Mouse (Mus musculus): ENCODE measurements around the gene A230072I06Rik. TPM values are rescaled to one million over a fixed set of nuclear protein-coding genes. Genes with fewer than 3 reads are reported as not detected.

A230072I06Rik gene
- not detected for total RNA-seq (2021)
- long read RNA-seq, experiment 1: 0 reads
- long read RNA-seq, experiment 2: 0 reads

DNA sequence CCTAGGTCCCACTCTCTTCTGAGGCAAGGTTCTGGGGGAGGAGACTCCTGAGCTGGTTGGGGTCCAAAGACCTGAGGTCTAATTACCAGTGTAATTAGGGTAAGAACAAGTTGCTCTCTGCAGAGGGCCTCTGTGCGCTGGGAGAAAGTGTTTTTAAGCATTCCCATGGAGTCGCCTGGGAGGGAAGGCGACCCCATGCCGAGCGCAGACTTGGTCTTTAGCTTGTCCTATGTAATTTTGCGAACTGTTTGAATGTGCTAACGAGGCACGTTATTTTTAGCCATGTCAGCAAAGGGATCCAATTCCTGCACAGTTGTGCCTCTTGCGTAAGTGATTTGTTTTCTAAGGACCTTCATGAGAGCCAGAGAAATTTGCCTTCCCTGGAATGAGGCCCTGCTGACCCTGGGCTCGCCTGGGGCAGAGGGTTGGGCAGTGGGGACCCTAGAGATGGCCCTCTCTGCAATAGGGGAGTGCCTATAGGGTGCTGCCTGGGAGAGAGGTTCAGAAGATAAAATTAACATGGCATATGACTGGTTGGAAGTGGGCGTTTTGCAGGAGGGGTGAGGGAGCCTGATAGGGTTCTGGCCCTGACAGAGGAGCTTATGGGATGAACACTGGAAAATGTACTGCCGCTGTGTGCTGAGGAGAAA lies at the start of gene A230072I06Rik:
Gene A230072I06Rik (plus strand): TSS at position 157 of the 650 bp plus-strand sequence.
- DNase-seq: peak in 1 of 2 experiments; percentile 6

DNA sequence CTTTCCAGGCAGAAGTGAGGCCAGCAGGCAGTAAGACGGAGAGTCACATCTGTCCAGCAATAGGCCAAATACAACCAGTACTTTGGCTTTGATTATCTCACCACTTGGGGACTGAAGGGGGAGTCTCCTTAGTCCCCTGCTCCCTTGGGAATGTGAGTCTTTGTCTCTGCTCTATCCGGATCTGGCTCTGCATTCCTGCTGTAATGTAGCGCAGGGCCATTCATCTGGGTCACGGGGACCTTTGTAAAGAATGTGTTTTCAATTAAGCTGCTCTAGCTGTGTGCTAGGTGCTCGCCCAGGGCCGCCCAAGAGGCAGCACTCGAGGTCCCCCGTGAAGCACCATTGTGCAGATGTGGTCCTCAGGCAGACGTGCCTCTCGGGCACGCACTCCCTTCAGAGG lies 44.6 kb upstream of the A230072I06Rik start:
- no peak for DNase-seq

GRCm38 (mm10) chr8:12238775-12239174 lies 39.8 kb upstream of the A230072I06Rik start:
- DNase-seq: no peak

- no peak for DNase-seq
Observed at GRCm38 (mm10) chr8:12240143-12240542, 38.5 kb upstream of the A230072I06Rik start.

DNA sequence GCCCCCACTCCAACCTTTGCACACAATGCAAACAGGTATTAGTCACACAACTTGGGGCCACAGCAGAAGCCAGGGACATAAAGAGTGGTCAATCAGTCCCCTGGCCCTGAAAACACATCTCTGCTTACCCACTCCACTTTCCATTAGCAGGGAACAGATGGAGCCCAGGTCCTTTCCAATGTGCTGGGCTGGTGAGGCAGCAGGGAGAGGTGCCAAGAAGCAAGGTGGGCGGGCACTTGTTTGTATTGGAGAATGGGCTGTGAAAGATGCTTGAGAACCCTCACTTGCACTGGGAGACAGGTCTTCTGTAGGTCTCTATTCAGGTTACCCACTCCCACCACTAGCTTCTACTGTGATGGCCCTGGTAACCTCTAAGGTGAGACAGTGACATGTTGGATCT lies 34.9 kb upstream of the A230072I06Rik start:
- no peak for DNase-seq

GRCm38 (mm10) chr8:12259890-12260289 lies 18.7 kb upstream of the A230072I06Rik start:
- no peak for DNase-seq

DNA sequence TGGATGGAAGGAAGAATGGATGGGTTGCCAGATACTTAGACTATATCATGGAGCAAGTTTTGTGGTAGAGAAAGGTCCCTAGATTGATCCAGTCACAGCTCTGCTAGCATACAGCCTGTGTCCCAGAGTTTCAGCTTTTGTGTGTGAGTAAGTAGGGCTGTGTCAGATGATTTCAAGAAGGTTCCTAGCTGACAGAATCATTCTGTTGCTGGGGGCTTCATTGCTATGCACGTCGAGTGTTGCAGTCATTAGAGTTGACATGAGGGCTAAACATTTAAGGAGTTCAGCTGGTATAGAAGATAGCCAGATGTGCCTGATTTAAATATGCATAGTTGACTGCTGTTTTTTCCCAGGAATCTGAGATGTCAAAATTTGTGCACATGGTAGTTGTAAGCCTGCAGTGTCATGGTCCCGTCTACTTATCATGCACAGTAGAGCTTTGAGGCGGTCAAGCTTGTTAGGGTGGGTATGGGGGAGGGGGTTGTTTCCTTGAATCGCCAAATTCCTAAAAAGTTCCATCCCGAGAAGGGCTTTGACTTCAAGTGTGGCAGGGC lies 18.1 kb upstream of the A230072I06Rik start:
- DNase-seq: no peak

- no peak for DNase-seq
Observed at GRCm38 (mm10) chr8:12261556-12261955, 17.1 kb upstream of the A230072I06Rik start.

GRCm38 (mm10) chr8:12264996-12265395 lies 13.6 kb upstream of the A230072I06Rik start:
- no peak for DNase-seq

GRCm38 (mm10) chr8:12267863-12268262 lies 10.8 kb upstream of the A230072I06Rik start:
- no peak for DNase-seq

- DNase-seq: no peak
Observed at GRCm38 (mm10) chr8:12268306-12268829, 10.3 kb upstream of the A230072I06Rik start.

- no peak for DNase-seq
Observed at GRCm38 (mm10) chr8:12279482-12280192, 1.0 kb downstream of the A230072I06Rik start.

DNA sequence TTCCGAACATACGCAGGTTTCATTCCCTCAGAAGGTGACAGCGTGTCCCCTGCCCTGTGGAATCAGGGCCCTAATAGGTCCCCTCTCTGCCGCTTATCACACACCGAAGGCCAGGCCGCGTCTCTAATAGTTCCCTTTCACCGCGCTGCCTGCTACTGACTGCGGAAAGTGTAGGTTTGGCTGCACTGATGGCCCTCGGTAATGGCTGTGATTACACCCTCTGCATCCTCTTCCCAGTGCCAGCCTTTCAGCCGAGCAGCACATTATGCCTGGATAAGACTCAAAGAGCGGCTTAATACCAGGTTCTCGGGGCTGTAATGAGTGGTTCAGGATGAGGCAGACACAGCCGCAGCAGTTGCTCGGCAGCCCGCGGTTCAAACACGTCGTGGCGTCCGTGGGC lies 3.5 kb downstream of the A230072I06Rik start:
- no peak for DNase-seq

DNA sequence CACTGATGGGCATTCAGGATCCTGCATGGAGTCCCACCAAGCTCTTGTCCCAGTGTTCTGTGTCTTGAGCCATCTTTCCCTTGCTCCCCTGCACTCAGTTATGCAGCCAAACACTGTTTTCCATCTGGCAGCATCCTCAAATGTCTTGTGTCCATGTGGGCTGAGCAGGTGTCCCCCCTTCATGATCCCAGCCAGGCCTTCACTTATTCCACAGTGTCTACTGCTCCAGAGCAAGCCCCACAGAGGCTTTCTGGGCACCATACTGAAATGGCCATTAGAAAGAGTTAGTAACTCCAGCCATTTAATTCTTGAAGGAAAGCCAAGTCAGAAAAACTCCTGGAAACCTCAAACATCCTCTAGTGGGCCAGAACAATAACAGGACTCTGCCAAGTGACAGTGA lies 11.9 kb downstream of the A230072I06Rik start:
- DNase-seq: no peak

DNA sequence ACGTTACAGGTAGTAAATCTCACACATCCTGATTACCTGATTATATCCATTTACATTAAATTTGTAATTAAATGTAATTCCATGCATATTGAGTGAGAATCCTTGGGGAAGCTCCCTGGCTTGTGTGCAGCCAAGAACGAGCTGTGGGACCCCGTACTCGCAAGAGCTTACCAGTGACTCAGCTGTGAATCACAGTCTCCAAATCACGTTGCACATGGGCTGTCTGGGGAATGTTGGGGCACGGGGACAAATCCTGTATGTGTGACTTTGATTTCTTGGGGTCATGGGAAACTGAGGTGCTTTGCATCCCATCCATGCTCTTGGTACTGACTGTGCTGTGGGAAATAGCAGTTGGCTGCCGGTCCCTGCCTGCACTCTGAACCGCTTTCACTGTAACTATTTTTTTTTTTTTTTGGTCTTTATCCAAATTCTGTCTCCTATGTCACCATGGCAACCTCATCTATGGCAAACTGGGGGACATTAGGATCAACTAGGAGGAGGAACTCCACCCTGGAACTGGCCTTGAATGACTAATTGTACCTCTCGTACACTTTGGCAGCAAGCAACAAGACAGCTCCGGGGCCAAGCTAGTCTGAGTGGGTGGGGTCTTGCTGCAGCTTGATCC lies 19.8 kb downstream of the A230072I06Rik start:
- peak; percentile 37 to 46 for DNase-seq

- no peak for DNase-seq
Observed at GRCm38 (mm10) chr8:12301998-12302397, 23.4 kb downstream of the A230072I06Rik start.

DNA sequence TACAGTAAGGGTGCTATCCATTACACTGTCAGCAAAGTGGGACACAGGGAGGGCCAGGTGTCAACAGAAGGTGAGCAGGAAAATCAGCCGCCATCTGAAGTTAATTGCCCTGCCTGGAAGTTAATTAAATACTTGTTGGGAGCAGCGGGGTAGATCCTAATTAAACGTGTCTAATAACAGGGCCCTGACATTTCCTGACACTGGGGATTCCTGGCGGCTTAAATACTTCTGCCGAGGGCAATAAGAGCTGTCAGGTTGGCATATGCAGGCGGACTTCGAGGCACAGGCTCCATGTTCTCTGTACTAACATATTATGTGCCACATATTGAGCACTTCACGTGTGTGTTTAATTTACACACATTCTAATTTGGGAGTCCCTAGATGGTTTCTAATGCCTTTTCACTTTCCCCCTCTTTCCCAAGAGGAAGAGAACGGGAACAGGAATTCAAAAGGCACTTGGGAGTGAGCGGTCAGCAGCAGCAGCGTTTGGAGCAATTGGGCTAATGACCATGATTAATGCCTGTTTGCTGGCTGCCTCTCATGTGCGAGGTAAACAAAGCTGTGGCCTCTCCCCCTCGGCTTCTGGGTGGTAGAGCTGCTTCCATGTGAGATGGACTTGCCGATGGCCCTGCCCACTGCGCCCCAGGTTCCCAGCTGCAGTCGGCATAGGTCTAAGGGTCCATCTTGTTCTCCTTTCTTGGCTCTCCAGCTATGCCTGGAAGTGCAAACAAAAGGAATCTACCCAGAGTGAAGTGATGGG lies 34.5 kb downstream of the A230072I06Rik start:
- no peak for DNase-seq

- no peak for DNase-seq
Observed at GRCm38 (mm10) chr8:12314258-12314657, 35.6 kb downstream of the A230072I06Rik start.

- no peak for DNase-seq
Observed at GRCm38 (mm10) chr8:12315177-12315576, 36.6 kb downstream of the A230072I06Rik start.

GRCm38 (mm10) chr8:12319755-12320455 lies 41.3 kb downstream of the A230072I06Rik start:
- DNase-seq: no peak

DNA sequence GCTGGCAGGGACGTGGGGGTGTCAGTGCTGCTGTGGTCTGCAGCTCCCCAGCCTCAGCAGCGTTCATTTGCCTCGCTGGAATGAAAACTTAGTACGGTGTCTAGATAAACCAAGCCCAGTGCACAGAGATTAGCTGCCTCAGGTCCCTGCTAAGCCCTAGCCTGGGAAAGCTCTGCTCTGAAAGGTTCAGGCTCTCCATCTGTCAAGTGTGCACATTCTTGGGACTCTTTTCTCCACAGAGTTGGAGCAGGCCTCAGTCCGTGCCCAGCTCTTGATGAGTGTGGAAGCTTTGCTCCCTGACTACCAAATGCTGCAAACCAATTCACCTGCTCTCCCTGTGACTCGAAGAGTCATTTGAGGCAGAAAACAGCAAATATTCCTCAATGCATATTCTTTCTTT lies 43.5 kb downstream of the A230072I06Rik start:
- no peak for DNase-seq
